Mouse (Mus musculus) CH12.LX (cell line): ENCODE results near the gene Filip1l. TPM values are rescaled to one million over a fixed set of nuclear protein-coding genes. Genes with fewer than 3 reads are reported as not detected.

Experiments used
- DNase-seq: peaks from one replicate; pipeline ENCODE4 v3.0.0-alpha.2; 2013; ENCODE audit errors: extremely low read depth
- H3K27ac ChIP-seq: 2 replicates; pipeline ENCODE4 v1.5.1; 2012; ENCODE audit warnings: low read depth, mild to moderate bottlenecking, control low read depth, moderate library complexity; ENCODE audit not compliant: insufficient read depth
- H3K27me3 ChIP-seq: replicated peaks from 2 replicates; pipeline ENCODE3; 2012; ENCODE audit warnings: inconsistent platforms
- H3K36me3 ChIP-seq, 2 experiments: replicated peaks in 1 of 2; 2 replicates each; pipeline versions ENCODE3 to v1.6.1; 2012; ENCODE audit warnings: inconsistent platforms in 1 of 2, low read length in 1 of 2, mild to moderate bottlenecking in 1 of 2, mixed read lengths in 1 of 2, moderate library complexity in 1 of 2; ENCODE audit not compliant: control insufficient read depth in 1 of 2, insufficient read depth in 1 of 2
- H3K4me1 ChIP-seq, 2 experiments: 2 replicates each; pipeline ENCODE4 v1.6.1; 2012; ENCODE audit warnings: inconsistent platforms in 1 of 2, moderate library complexity in 1 of 2; ENCODE audit not compliant: insufficient read depth in 2 of 2, control insufficient read depth in 1 of 2
- H3K4me2 ChIP-seq: 2 replicates; pipeline ENCODE4 v1.6.1; 2012; ENCODE audit warnings: low read depth, mild to moderate bottlenecking, control low read depth; ENCODE audit not compliant: poor library complexity, insufficient read depth, severe bottlenecking
- H3K4me3 ChIP-seq, 3 experiments: fragments of 150-350 bp in 1 of 3; sonication (generic) in 1 of 3; replicated peaks in 1 of 3; 2 replicates each; pipeline versions ENCODE3 to v1.5.1; 2011 to 2012; ENCODE audit warnings: low read depth in 2 of 3, low read length in 2 of 3, mild to moderate bottlenecking in 2 of 3, moderate library complexity in 2 of 3, control low read depth in 1 of 3, improper control_type of control experiment in 1 of 3, inconsistent platforms in 1 of 3, mixed read lengths in 1 of 3; ENCODE audit not compliant: poor library complexity in 1 of 3
- H3K79me2 ChIP-seq: replicated peaks from 2 replicates; pipeline ENCODE4 v1.6.1; 2012; ENCODE audit warnings: mild to moderate bottlenecking, moderate library complexity; ENCODE audit not compliant: control insufficient read depth, poor library complexity, insufficient read depth, severe bottlenecking; ENCODE audit errors: extremely low read depth
- H3K9ac ChIP-seq: 2 replicates; pipeline ENCODE4 v1.6.1; 2012; ENCODE audit warnings: low read depth, mild to moderate bottlenecking, control low read depth, moderate library complexity; ENCODE audit not compliant: insufficient read depth
- H3K9me3 ChIP-seq: replicated peaks from 2 replicates; pipeline ENCODE3; 2012; ENCODE audit warnings: low read length, inconsistent platforms, mixed read lengths
- BHLHE40 ChIP-seq: IDR thresholded peaks from 2 replicates; pipeline ENCODE4 v1.6.1; 2011; ENCODE audit warnings: mild to moderate bottlenecking, low read depth, low read length, improper control_type of control experiment
- CHD2 ChIP-seq: IDR thresholded peaks from 2 replicates; pipeline ENCODE4 v1.6.1; 2011; ENCODE audit warnings: low read length, improper control_type of control experiment
- EP300 ChIP-seq: IDR thresholded peaks from 2 replicates; pipeline ENCODE4 v1.6.1; 2011; ENCODE audit warnings: low read length, improper control_type of control experiment
- GABPA ChIP-seq: IDR thresholded peaks from 2 replicates; pipeline ENCODE4 v1.6.1; 2012; ENCODE audit warnings: low read depth, low read length, improper control_type of control experiment, inconsistent platforms; ENCODE audit not compliant: insufficient replicate concordance
- IRF4 ChIP-seq: IDR thresholded peaks from 2 replicates; pipeline ENCODE4 v1.6.1; 2014; ENCODE audit warnings: low read depth, mild to moderate bottlenecking, inconsistent platforms, low read length, improper control_type of control experiment
- JUN ChIP-seq: IDR thresholded peaks from 2 replicates; pipeline ENCODE4 v1.6.1; 2011; ENCODE audit warnings: low read depth, mild to moderate bottlenecking, low read length, improper control_type of control experiment, moderate library complexity; ENCODE audit not compliant: insufficient read depth
- MEF2A ChIP-seq: IDR thresholded peaks from 2 replicates; pipeline ENCODE4 v1.6.1; 2014; ENCODE audit warnings: low read depth, mild to moderate bottlenecking, inconsistent platforms, low read length, improper control_type of control experiment, borderline replicate concordance
- MXI1 ChIP-seq: IDR thresholded peaks from 2 replicates; pipeline ENCODE4 v1.6.1; 2011; ENCODE audit warnings: mild to moderate bottlenecking, low read depth, low read length, improper control_type of control experiment
- NRF1 ChIP-seq: IDR thresholded peaks from 2 replicates; pipeline ENCODE4 v1.6.1; 2014; ENCODE audit warnings: low read depth, mild to moderate bottlenecking, inconsistent platforms, low read length, improper control_type of control experiment, moderate library complexity
- PAX5 ChIP-seq: IDR thresholded peaks from 2 replicates; pipeline ENCODE4 v1.6.1; 2012; ENCODE audit warnings: low read length, inconsistent platforms, mixed read lengths
- POLR2A ChIP-seq: IDR thresholded peaks from 2 replicates; pipeline ENCODE4 v1.6.1; 2011; ENCODE audit warnings: low read depth, mild to moderate bottlenecking, improper control_type of control experiment, low read length
- POLR2AphosphoS2 ChIP-seq: IDR thresholded peaks from 2 replicates; pipeline ENCODE4 v1.6.1; 2011; ENCODE audit warnings: low read depth, low read length, improper control_type of control experiment
- RCOR1 ChIP-seq: conservative IDR thresholded peaks from 2 replicates; pipeline ENCODE4 v1.6.1; 2012; ENCODE audit warnings: low read depth, mild to moderate bottlenecking, inconsistent platforms, low read length, improper control_type of control experiment
- SMC3 ChIP-seq: IDR thresholded peaks from 2 replicates; pipeline ENCODE4 v1.6.1; 2011; ENCODE audit warnings: low read depth, low read length, improper control_type of control experiment
- TBP ChIP-seq: conservative IDR thresholded peaks from 2 replicates; pipeline ENCODE4 v1.6.1; 2011; ENCODE audit warnings: low read depth, low read length, improper control_type of control experiment
- UBTF ChIP-seq: IDR thresholded peaks from 2 replicates; pipeline ENCODE4 v1.6.1; 2012; ENCODE audit warnings: low read depth, mild to moderate bottlenecking, inconsistent platforms, low read length, improper control_type of control experiment, moderate library complexity
- USF2 ChIP-seq: conservative IDR thresholded peaks from 2 replicates; pipeline ENCODE4 v1.6.1; 2011; ENCODE audit warnings: low read depth, low read length, improper control_type of control experiment
- ZC3H11A ChIP-seq: IDR thresholded peaks from 2 replicates; pipeline ENCODE4 v1.6.1; 2012; ENCODE audit warnings: low read depth, mild to moderate bottlenecking, inconsistent platforms, low read length, improper control_type of control experiment
- ZKSCAN1 ChIP-seq: IDR thresholded peaks from 2 replicates; pipeline ENCODE4 v1.6.1; 2012; ENCODE audit warnings: low read depth, inconsistent platforms, low read length, improper control_type of control experiment, borderline replicate concordance
- ZMIZ1 ChIP-seq: IDR thresholded peaks from 2 replicates; pipeline ENCODE4 v1.6.1; 2012; ENCODE audit warnings: low read depth, mild to moderate bottlenecking, inconsistent platforms, low read length, improper control_type of control experiment
- dilution Hi-C: fragments of 300-500 bp; cut with MboI; formaldehyde crosslinking; loops from 2 replicates; pipeline ENCODE4 v1.14.3; 2020; ENCODE audit warnings: low sequenced_read_pairs; ENCODE audit not compliant: extremely low pct_unique_long_range_greater_than_20kb, extremely low pct_ligation_motif_present
- in situ Hi-C: fragments of 300-500 bp; cut with MboI; formaldehyde crosslinking; loops from 3 replicates; pipeline ENCODE4 v1.14.3; 2019; ENCODE audit warnings: low sequenced_read_pairs, low pct_ligation_motif_present, low pct_unique_long_range_greater_than_20kb, mixed read lengths
- polyA plus RNA-seq: library from polyadenylated mRNA; unstranded; fragments of >175 nt; gene quantifications from 2 replicates; pipeline ENCODE4 v1.2.1, GENCODE M21; 2012; ENCODE audit warnings: low read depth; ENCODE audit not compliant: insufficient read length
- total RNA-seq, 2 experiments: library from RNA; depleted of rRNA; stranded (reverse); fragments of 300-350 nt in 1 of 2; fragments of >200 nt in 1 of 2; gene quantifications; 2 replicates each; pipeline ENCODE4 v1.2.3; 2012 to 2014

The Filip1l gene
- total and polyA plus RNA-seq, 3 experiments, result 2.1 to 17.6 (median 5.7) TPM

- Histone ChIP-seq H3K9ac (no peak overlapping the region), H3K4me1 (peaks cover 0 to 7% of the 10 kb centered on the region in 2 experiments; a peak in 2 of 4 replicates), H3K4me3 (no peak overlapping the region), H3K4me2 (no peak overlapping the region), H3K36me3 (peaks cover 0 to 30% of the 10 kb centered on the region in 2 experiments), H3K79me2 (no peaks in the 10 kb centered on the region), H3K27ac (no peak overlapping the region), H3K9me3 (no peaks in the 10 kb centered on the region), H3K27me3 (no peaks in the 10 kb centered on the region)
- no peak for DNase-seq
- TF ChIP-seq POLR2AphosphoS2, result no peak
- no peak for TF ChIP-seq ZMIZ1
- no peak for TF ChIP-seq USF2
- TF ChIP-seq PAX5, result no peak
- TF ChIP-seq ZKSCAN1, result no peak
- no peak for TF ChIP-seq CHD2
- TF ChIP-seq TBP, result no peak
- no peak for TF ChIP-seq IRF4
- no peak for TF ChIP-seq BHLHE40
- no peak for TF ChIP-seq MXI1
- no peak for TF ChIP-seq SMC3
- no peak for TF ChIP-seq ZC3H11A
- no peak for TF ChIP-seq RCOR1
- TF ChIP-seq NRF1, result no peak
- no peak for TF ChIP-seq POLR2A
- no peak for TF ChIP-seq EP300
- in situ Hi-C loops (no loop called here), dilution Hi-C loops (no loop called here)
Observed at GRCm38 (mm10) chr16:57317882-57318636, 34.8 kb upstream of the Filip1l start.

- H3K4me2 ChIP-seq, result no peak overlapping the region
- H3K36me3 ChIP-seq, result peaks cover 0 to 29% of the 10 kb centered on the region in 2 experiments
- no peak overlapping the region for H3K27ac ChIP-seq
- no peaks in the 10 kb centered on the region for H3K27me3 ChIP-seq
- TF ChIP-seq ZMIZ1 (no peak), IRF4 (no peak), POLR2AphosphoS2 (no peak), JUN (no peak), POLR2A (no peak), MEF2A (no peak), GABPA (no peak), UBTF (no peak), SMC3 (no peak)
- in situ Hi-C loops, result no loop called here
- no peaks in the 10 kb centered on the region for H3K9me3 ChIP-seq
- no peaks in the 10 kb centered on the region for H3K79me2 ChIP-seq
- DNase-seq, result no peak
- no peak overlapping the region for H3K9ac ChIP-seq
- H3K4me3 ChIP-seq, result no peak overlapping the region
- peaks cover 0 to 7% of the 10 kb centered on the region in 2 experiments; a peak in 2 of 4 replicates for H3K4me1 ChIP-seq
- dilution Hi-C loops, result no loop called here
Observed at GRCm38 (mm10) chr16:57318637-57319125, 34.2 kb upstream of the Filip1l start.
